Mouse (Mus musculus) liver, embryonic 11.5 days (tissue): Measurements from ENCODE around the gene 1810043G02Rik. TPM values are rescaled to one million over a fixed set of nuclear protein-coding genes. Genes with fewer than 3 reads are reported as not detected.
"Not testable (repeated sequence)": the region's sequence is repeated elsewhere in the genome, so short reads cannot be mapped to it uniquely, and the experiment has no call there.

Source experiments
- ATAC-seq: fragments of 200-750 bp; cut with Nextera tagmentation; replicated peaks from 2 replicates; pipeline ENCODE4 v1.8.0; 2017; ENCODE audit warnings: moderate number of reproducible peaks, mild to moderate bottlenecking, moderate TSS enrichment, moderate library complexity; ENCODE audit not compliant: low FRiP score
- DNase-seq: peaks from one replicate; pipeline ENCODE4 v3.0.0-alpha.2; 2017; ENCODE audit warnings: low spot score
- H3K27ac ChIP-seq: fragments of 300-500 bp; sonication (generic); 2 replicates; pipeline ENCODE4 v1.5.1; 2014; ENCODE audit warnings: mild to moderate bottlenecking, low read depth, low read length, control low read depth
- H3K27me3 ChIP-seq: fragments of 300-500 bp; sonication (generic); replicated peaks from 2 replicates; pipeline ENCODE4 v1.6.1; 2014; ENCODE audit warnings: low read length, mixed read lengths; ENCODE audit not compliant: control insufficient read depth, insufficient read depth
- H3K36me3 ChIP-seq: fragments of 300-500 bp; sonication (generic); 2 replicates; pipeline ENCODE4 v1.6.1; 2014; ENCODE audit warnings: mild to moderate bottlenecking, low read length, moderate library complexity, mixed read lengths; ENCODE audit not compliant: control insufficient read depth, insufficient read depth
- H3K4me1 ChIP-seq: fragments of 300-500 bp; sonication (generic); replicated peaks from 2 replicates; pipeline ENCODE4 v1.6.1; 2014; ENCODE audit warnings: low read length, mixed read lengths; ENCODE audit not compliant: control insufficient read depth, insufficient read depth
- H3K4me2 ChIP-seq: fragments of 300-500 bp; sonication (generic); 2 replicates; pipeline ENCODE4 v1.6.1; 2014; ENCODE audit warnings: mild to moderate bottlenecking, control low read depth, moderate library complexity
- H3K4me3 ChIP-seq: fragments of 300-500 bp; sonication (generic); 2 replicates; pipeline ENCODE4 v1.5.1; 2014; ENCODE audit warnings: low read depth, low read length, control low read depth
- H3K9ac ChIP-seq: fragments of 300-500 bp; sonication (generic); 2 replicates; pipeline ENCODE4 v1.6.1; 2014; ENCODE audit warnings: low read depth, low read length, control low read depth
- H3K9me3 ChIP-seq: fragments of 300-500 bp; sonication (generic); 2 replicates; pipeline ENCODE4 v1.6.1; 2016; ENCODE audit warnings: low read length, inconsistent platforms, mixed read lengths; ENCODE audit not compliant: control insufficient read depth
- WGBS: fragments of 180-500 bp; shearing (Covaris S2); extraction: QIAGEN DNeasy Blood & Tissue Kit; methylation state at CpG from one replicate; pipeline ENCODE4 v1.1.7; 2014; 5-methylcytosine and 5-hydroxymethylcytosine counted together
- polyA plus RNA-seq: library from polyadenylated mRNA; unstranded; fragments of >200 nt; fragmentation: Nextera tagmentation; extraction: Ambion mirVana; gene quantifications from 2 replicates; pipeline ENCODE4 v1.2.1, GENCODE M21; 2014

1810043G02Rik gene
- polyA plus RNA-seq, result 12.1 and 12.8 TPM in 2 replicates

- no peaks in the 10 kb centered on the region for H3K36me3 ChIP-seq
- H3K27me3 ChIP-seq, result no peaks in the 10 kb centered on the region
- peak within 1 kb of the TSS; percentile 71 for H3K9ac ChIP-seq
- DNase-seq (peak; percentile 99), ATAC-seq (peak; percentile 96)
- no peaks in the 10 kb centered on the region for H3K9me3 ChIP-seq
- H3K27ac ChIP-seq, result no peak within 1 kb of the TSS
- 2% methylated on average over 57 of the region's 57 CpGs for WGBS
- peaks cover 10% of the 10 kb centered on the region for H3K4me1 ChIP-seq
- H3K4me2 ChIP-seq, result peak within 1 kb of the TSS; percentile 67
- H3K4me3 ChIP-seq, result peak within 1 kb of the TSS; percentile 67
Measured at GRCm38 (mm10) chr10:77978351-77979350, at the start of gene 1810043G02Rik. 1810043G02Rik (plus strand) TSS chr10:77978524.

- Histone ChIP-seq H3K27ac (no peak overlapping the region), H3K4me2 (no peak overlapping the region), H3K4me3 (no peak overlapping the region), H3K36me3 (no peaks in the 10 kb centered on the region), H3K4me1 (no peaks in the 10 kb centered on the region), H3K27me3 (no peaks in the 10 kb centered on the region), H3K9me3 (no peaks in the 10 kb centered on the region), H3K9ac (no peak overlapping the region)
- no peak for DNase-seq
- WGBS, result 40% methylated on average over 2 of the region's 2 CpGs
- ATAC-seq, result no peak
Measured at GRCm38 (mm10) chr10:77939685-77940084, 38.6 kb upstream of the 1810043G02Rik start.

GRCm38 (mm10) chr10:77950468-77950867 is 27.9 kb upstream of the 1810043G02Rik start:
- ATAC-seq, result not testable (repeated sequence)

GRCm38 (mm10) chr10:77962725-77963124 is 15.6 kb upstream of the 1810043G02Rik start:
- Histone ChIP-seq H3K4me3 (no peak overlapping the region), H3K9me3 (no peaks in the 10 kb centered on the region), H3K4me2 (no peak overlapping the region), H3K9ac (no peak overlapping the region), H3K4me1 (no peaks in the 10 kb centered on the region), H3K27me3 (peaks cover 4% of the 10 kb centered on the region), H3K27ac (no peak overlapping the region), H3K36me3 (no peaks in the 10 kb centered on the region)
- DNase-seq, result no peak
- 54% methylated on average over 2 of the region's 2 CpGs for WGBS
- ATAC-seq, result no peak

More at GRCm38 (mm10) chr10:77950468-77950867, 27.9 kb upstream of the 1810043G02Rik start:
- not testable (repeated sequence) for H3K27me3 ChIP-seq, H3K4me2 ChIP-seq, DNase-seq, H3K9me3 ChIP-seq, H3K36me3 ChIP-seq, H3K27ac ChIP-seq, H3K4me3 ChIP-seq, H3K9ac ChIP-seq, H3K4me1 ChIP-seq
- WGBS, result 89% methylated on average over 9 of the region's 12 CpGs

- no peak for DNase-seq
- ATAC-seq, result no peak
- Histone ChIP-seq H3K4me3 (no peak overlapping the region), H3K4me1 (no peaks in the 10 kb centered on the region), H3K9ac (no peak overlapping the region), H3K36me3 (no peaks in the 10 kb centered on the region), H3K27me3 (peaks cover 15% of the 10 kb centered on the region), H3K27ac (no peak overlapping the region), H3K4me2 (no peak overlapping the region), H3K9me3 (no peaks in the 10 kb centered on the region)
- WGBS, result 56% methylated on average over 6 of the region's 6 CpGs
Measured at GRCm38 (mm10) chr10:77963971-77964370, 14.4 kb upstream of the 1810043G02Rik start.

GRCm38 (mm10) chr10:77969274-77969972 is 8.9 kb upstream of the 1810043G02Rik start:
- Histone ChIP-seq H3K9me3 (no peaks in the 10 kb centered on the region), H3K27me3 (peaks cover 32% of the 10 kb centered on the region), H3K27ac (no peak overlapping the region), H3K36me3 (no peaks in the 10 kb centered on the region), H3K4me2 (peak overlapping the region; percentile 56), H3K4me3 (peak overlapping the region; percentile 30; the same call in 1 of the 2 replicates), H3K9ac (no peak overlapping the region), H3K4me1 (no peaks in the 10 kb centered on the region)
- ATAC-seq (0 out of 2 replicates have a peak, but pooled peaks have one; percentile 39), DNase-seq (no peak)
- 7% methylated on average over 26 of the region's 26 CpGs for WGBS

- Histone ChIP-seq H3K4me2 (peak overlapping the region; percentile 56), H3K4me1 (0 out of 2 replicates have a peak, but pooled peaks cover 1% of the 10 kb centered on the region), H3K36me3 (no peaks in the 10 kb centered on the region), H3K9me3 (no peaks in the 10 kb centered on the region), H3K4me3 (peak overlapping the region; percentile 30; the same call in 1 of the 2 replicates), H3K27me3 (peaks cover 32% of the 10 kb centered on the region), H3K9ac (no peak overlapping the region), H3K27ac (no peak overlapping the region)
- DNase-seq, result no peak
- no peak for ATAC-seq
- 8% methylated on average over 8 of the region's 8 CpGs for WGBS
Measured at GRCm38 (mm10) chr10:77969973-77970325, 8.4 kb upstream of the 1810043G02Rik start.

GRCm38 (mm10) chr10:77970481-77970880 is 7.8 kb upstream of the 1810043G02Rik start, which contains the start of gene Trpm2:
Trpm2 (minus strand) TSS chr10:77970563.
- no peak for DNase-seq
- H3K4me3 ChIP-seq, result peak within 1 kb of the TSS; percentile 30; the same call in 1 of the 2 replicates

More at GRCm38 (mm10) chr10:77970481-77970880, 7.8 kb upstream of the 1810043G02Rik start, which contains the start of gene Trpm2:
- H3K9me3 ChIP-seq, result no peaks in the 10 kb centered on the region
- H3K9ac ChIP-seq, result no peak within 1 kb of the TSS
- ATAC-seq, result no peak
- 0 out of 2 replicates have a peak, but pooled peaks cover 2% of the 10 kb centered on the region for H3K4me1 ChIP-seq
- peaks cover 32% of the 10 kb centered on the region for H3K27me3 ChIP-seq
- H3K27ac ChIP-seq, result no peak within 1 kb of the TSS
- H3K36me3 ChIP-seq, result no peaks in the 10 kb centered on the region
- peak within 1 kb of the TSS; percentile 56 for H3K4me2 ChIP-seq
- WGBS, result 55% methylated on average over 6 of the region's 6 CpGs
